Mouse (Mus musculus): ENCODE data around the gene Kctd21. TPM values are rescaled to one million over a fixed set of nuclear protein-coding genes. Genes with fewer than 3 reads are reported as not detected.

Gene Kctd21
- 6.4 and 6.8 TPM in 2 replicates for polyA plus RNA-seq (2015; fragmentation: Nextera tagmentation; extraction: Ambion mirVana)

DNA sequence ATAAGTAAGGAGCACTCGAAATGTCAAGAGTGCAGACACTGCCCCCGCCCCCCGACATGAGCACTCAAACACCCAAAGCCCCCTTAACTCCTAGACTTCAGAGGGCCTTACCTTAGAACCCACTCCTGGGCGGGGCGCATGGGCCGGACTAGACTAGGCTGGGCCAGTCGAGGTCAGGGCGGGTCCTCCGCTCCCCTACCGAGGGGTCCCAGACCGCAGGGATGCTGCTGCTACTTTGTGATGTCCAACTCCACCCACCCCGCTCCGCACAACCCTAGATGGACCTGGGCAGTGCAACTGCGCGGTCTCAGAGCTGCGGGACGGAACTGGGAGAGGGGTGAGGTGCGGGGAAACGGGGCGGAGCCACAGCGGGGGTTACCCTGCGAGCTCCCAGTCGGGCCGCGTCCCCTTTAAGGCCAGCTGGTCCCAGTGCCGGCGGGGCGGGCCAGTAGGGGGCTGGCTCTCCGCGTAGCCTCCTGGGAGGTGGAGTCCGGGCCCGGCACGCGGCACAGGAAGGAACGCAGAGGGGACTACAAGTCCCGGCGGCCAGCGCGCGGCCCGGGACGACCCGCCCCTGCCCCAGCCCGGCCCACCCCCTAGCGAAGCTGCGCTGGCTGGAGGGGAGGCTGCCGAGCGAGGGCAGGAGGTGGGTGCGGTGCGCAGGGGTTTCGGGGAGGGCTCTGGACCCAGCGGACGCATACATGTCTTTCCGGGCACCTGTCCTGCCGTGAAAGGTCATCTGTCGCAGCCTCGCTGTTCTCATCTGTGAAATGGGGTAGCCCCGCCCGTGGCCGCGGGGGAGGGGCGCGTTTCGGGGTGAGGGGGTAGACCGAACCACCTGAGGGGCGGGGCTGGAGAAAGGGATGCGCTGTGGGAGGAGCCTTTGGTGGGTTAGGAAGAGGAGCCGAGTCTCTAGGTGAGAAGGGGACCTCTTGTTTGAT, at the start of gene Kctd21, which contains the start of gene Usp35:
Kctd21 (plus strand) TSS at position 602 of the 941 bp plus-strand sequence.
Usp35 (minus strand) TSS at position 295 of the 941 bp plus-strand sequence.
- no peaks in the 10 kb centered on the region for H3K9me3 ChIP-seq (replicated peaks)
- no peaks in the 10 kb centered on the region for H3K36me3 ChIP-seq
- H3K4me1 ChIP-seq = peaks cover 35% of the 10 kb centered on the region
- peak; percentile 98 for ATAC-seq (ENCODE audit: low FRiP score)
- H3K4me3 ChIP-seq (replicated peaks) = peak within 1 kb of the TSS; percentile 83
- peaks cover 5% of the 10 kb centered on the region; the same call in 1 of the 2 replicates for H3K27me3 ChIP-seq (replicated peaks)
- H3K9ac ChIP-seq (replicated peaks) = peak within 1 kb of the TSS; percentile 73
- peak within 1 kb of the TSS; percentile 80 for H3K27ac ChIP-seq (replicated peaks)
- WGBS = 1% methylated on average over 68 of the region's 68 CpGs
- peak within 1 kb of the TSS; percentile 77 for H3K4me2 ChIP-seq

DNA sequence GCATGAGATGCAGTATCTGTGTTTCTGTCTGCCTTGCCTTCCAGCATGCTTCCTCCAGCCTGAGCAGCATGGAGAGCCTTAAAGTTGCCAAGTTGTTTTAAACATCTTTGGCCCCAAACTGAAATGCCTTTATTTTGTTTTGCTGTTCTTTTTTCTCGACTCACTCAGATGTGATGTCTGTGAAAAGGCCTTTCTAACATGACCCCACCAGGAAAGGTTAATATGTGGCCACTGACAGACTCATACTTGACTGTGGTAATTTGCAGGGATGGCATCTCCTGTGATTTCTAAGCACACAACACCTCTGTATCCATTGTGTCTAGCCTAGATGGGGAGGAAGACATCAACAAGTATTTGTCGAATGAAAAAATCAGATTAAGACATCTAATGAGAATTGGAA, 35.1 kb upstream of the Kctd21 start:
- WGBS = 60% methylated on average over 2 of the region's 2 CpGs
- Histone ChIP-seq H3K27me3 (replicated peaks) (no peaks in the 10 kb centered on the region), H3K4me3 (replicated peaks) (no peak overlapping the region), H3K4me2 (no peak overlapping the region), H3K9me3 (replicated peaks) (no peaks in the 10 kb centered on the region), H3K36me3 (peaks cover 12% of the 10 kb centered on the region), H3K9ac (replicated peaks) (no peak overlapping the region), H3K4me1 (no peaks in the 10 kb centered on the region), H3K27ac (replicated peaks) (no peak overlapping the region)
- ATAC-seq (ENCODE audit: low FRiP score) = no peak

- no peaks in the 10 kb centered on the region for H3K27me3 ChIP-seq (replicated peaks)
- no peak overlapping the region for H3K4me2 ChIP-seq
- H3K9me3 ChIP-seq (replicated peaks) = no peaks in the 10 kb centered on the region
- peak; percentile 53 for ATAC-seq (ENCODE audit: low FRiP score)
- no peak overlapping the region for H3K4me3 ChIP-seq (replicated peaks)
- 2% methylated on average over 2 of the region's 2 CpGs for WGBS
- no peak overlapping the region for H3K9ac ChIP-seq (replicated peaks)
- H3K4me1 ChIP-seq = no peaks in the 10 kb centered on the region
- H3K27ac ChIP-seq (replicated peaks) = no peak overlapping the region
- peaks cover 16% of the 10 kb centered on the region for H3K36me3 ChIP-seq
Measured at GRCm38 (mm10) chr7:97297466-97297865, 34.7 kb upstream of the Kctd21 start.

GRCm38 (mm10) chr7:97298279-97298678, 33.8 kb upstream of the Kctd21 start:
- ATAC-seq (ENCODE audit: low FRiP score) = no peak

GRCm38 (mm10) chr7:97298943-97299342, 33.2 kb upstream of the Kctd21 start:
- H3K4me1 ChIP-seq = no peaks in the 10 kb centered on the region
- H3K9ac ChIP-seq (replicated peaks) = no peak overlapping the region
- H3K4me2 ChIP-seq = no peak overlapping the region
- H3K36me3 ChIP-seq = peaks cover 31% of the 10 kb centered on the region
- H3K27me3 ChIP-seq (replicated peaks) = no peaks in the 10 kb centered on the region
- no peaks in the 10 kb centered on the region for H3K9me3 ChIP-seq (replicated peaks)
- no peak overlapping the region for H3K4me3 ChIP-seq (replicated peaks)
- WGBS = 89% methylated on average over 6 of the region's 6 CpGs
- H3K27ac ChIP-seq (replicated peaks) = no peak overlapping the region
- no peak for ATAC-seq (ENCODE audit: low FRiP score)

More at GRCm38 (mm10) chr7:97298279-97298678, 33.8 kb upstream of the Kctd21 start:
- H3K4me2 ChIP-seq = no peak overlapping the region
- 94% methylated on average over 2 of the region's 2 CpGs for WGBS
- H3K27me3 ChIP-seq (replicated peaks) = no peaks in the 10 kb centered on the region
- H3K36me3 ChIP-seq = peaks cover 25% of the 10 kb centered on the region
- H3K9me3 ChIP-seq (replicated peaks) = no peaks in the 10 kb centered on the region
- H3K9ac ChIP-seq (replicated peaks) = no peak overlapping the region
- H3K27ac ChIP-seq (replicated peaks) = no peak overlapping the region
- no peaks in the 10 kb centered on the region for H3K4me1 ChIP-seq
- no peak overlapping the region for H3K4me3 ChIP-seq (replicated peaks)

GRCm38 (mm10) chr7:97300914-97301313, 31.2 kb upstream of the Kctd21 start:
- Histone ChIP-seq H3K4me3 (replicated peaks) (no peak overlapping the region), H3K4me1 (no peaks in the 10 kb centered on the region), H3K27ac (replicated peaks) (no peak overlapping the region), H3K9me3 (replicated peaks) (no peaks in the 10 kb centered on the region), H3K9ac (replicated peaks) (no peak overlapping the region), H3K4me2 (no peak overlapping the region), H3K27me3 (replicated peaks) (no peaks in the 10 kb centered on the region), H3K36me3 (peaks cover 49% of the 10 kb centered on the region)
- WGBS = 86% methylated on average over 2 of the region's 2 CpGs
- no peak for ATAC-seq (ENCODE audit: low FRiP score)

DNA sequence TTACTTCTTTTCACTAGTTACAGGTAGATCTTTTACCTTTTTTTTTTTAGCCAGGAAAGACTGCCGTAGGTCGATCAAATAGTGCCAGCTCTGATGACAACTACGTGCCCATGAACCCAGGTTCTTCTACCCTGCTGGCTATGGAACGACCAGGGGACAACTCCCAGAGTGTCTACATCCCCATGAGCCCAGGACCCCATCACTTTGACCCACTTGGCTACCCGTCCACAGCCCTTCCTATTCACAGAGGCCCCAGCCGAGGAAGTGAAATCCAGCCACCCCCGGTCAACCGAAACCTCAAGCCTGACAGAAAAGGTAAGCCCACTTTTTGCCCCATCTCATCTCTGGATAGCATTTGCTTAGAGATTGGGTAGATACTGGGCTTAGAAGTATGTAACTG, 30.8 kb upstream of the Kctd21 start:
- H3K4me1 ChIP-seq = no peaks in the 10 kb centered on the region
- 90% methylated on average over 8 of the region's 8 CpGs for WGBS
- H3K36me3 ChIP-seq = peaks cover 49% of the 10 kb centered on the region
- H3K4me2 ChIP-seq = no peak overlapping the region
- no peak overlapping the region for H3K27ac ChIP-seq (replicated peaks)
- no peak overlapping the region for H3K9ac ChIP-seq (replicated peaks)
- no peak for ATAC-seq (ENCODE audit: low FRiP score)
- H3K9me3 ChIP-seq (replicated peaks) = no peaks in the 10 kb centered on the region
- no peak overlapping the region for H3K4me3 ChIP-seq (replicated peaks)
- no peaks in the 10 kb centered on the region for H3K27me3 ChIP-seq (replicated peaks)

DNA sequence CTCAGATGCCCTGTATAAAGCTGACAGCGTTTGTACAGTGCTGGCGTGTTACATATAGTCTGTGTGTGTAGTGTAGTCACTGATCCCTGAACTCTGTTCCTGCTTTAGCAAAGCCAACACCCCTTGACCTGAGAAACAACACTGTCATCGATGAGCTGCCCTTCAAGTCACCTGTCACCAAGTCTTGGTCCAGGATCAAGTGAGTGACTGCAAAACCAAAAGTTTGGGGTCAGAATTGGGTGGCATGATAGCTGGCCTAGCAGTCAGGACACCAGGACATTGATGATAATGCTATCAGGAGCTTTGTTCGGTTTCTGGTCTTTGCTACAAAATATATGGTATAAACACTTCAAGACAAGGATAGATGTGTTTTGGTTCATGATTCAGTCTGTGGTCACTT, 29.9 kb upstream of the Kctd21 start:
- Histone ChIP-seq H3K4me1 (no peaks in the 10 kb centered on the region), H3K36me3 (peaks cover 56% of the 10 kb centered on the region), H3K9ac (replicated peaks) (no peak overlapping the region), H3K4me2 (no peak overlapping the region), H3K27ac (replicated peaks) (no peak overlapping the region), H3K4me3 (replicated peaks) (no peak overlapping the region), H3K27me3 (replicated peaks) (no peaks in the 10 kb centered on the region), H3K9me3 (replicated peaks) (no peaks in the 10 kb centered on the region)
- ATAC-seq (ENCODE audit: low FRiP score) = no peak
- 94% methylated on average over 4 of the region's 4 CpGs for WGBS

GRCm38 (mm10) chr7:97302876-97303275, 29.3 kb upstream of the Kctd21 start:
- no peaks in the 10 kb centered on the region for H3K27me3 ChIP-seq (replicated peaks)
- WGBS = 94% methylated on average over 4 of the region's 4 CpGs
- no peak overlapping the region for H3K4me2 ChIP-seq
- H3K9ac ChIP-seq (replicated peaks) = no peak overlapping the region
- ATAC-seq (ENCODE audit: low FRiP score) = no peak
- peaks cover 60% of the 10 kb centered on the region for H3K36me3 ChIP-seq
- H3K4me1 ChIP-seq = no peaks in the 10 kb centered on the region
- H3K4me3 ChIP-seq (replicated peaks) = no peak overlapping the region
- no peak overlapping the region for H3K27ac ChIP-seq (replicated peaks)
- no peaks in the 10 kb centered on the region for H3K9me3 ChIP-seq (replicated peaks)

DNA sequence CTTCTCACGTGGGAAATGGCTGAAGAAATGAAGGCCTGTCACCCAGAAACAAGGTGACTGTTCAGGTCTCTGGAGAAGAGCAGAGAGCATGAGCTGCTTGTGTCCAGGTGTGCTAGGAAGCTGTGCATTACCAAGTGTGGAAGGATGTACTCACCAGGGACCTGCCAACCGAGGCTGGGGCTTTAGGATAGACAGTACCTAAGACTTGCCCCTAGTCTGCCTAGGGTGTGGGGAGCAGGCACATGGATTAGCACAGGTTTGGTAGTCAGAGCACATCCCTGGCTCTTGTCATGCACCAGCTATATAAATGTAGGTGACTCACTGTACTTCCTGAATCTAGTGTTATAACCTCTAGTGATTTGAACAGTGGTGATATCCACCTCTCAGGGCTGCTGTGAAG, 28.5 kb upstream of the Kctd21 start:
- Histone ChIP-seq H3K4me2 (no peak overlapping the region), H3K4me3 (replicated peaks) (no peak overlapping the region), H3K4me1 (no peaks in the 10 kb centered on the region), H3K9me3 (replicated peaks) (no peaks in the 10 kb centered on the region), H3K27ac (replicated peaks) (no peak overlapping the region), H3K27me3 (replicated peaks) (no peaks in the 10 kb centered on the region), H3K9ac (replicated peaks) (no peak overlapping the region), H3K36me3 (peaks cover 67% of the 10 kb centered on the region)
- 83% methylated on average over 2 of the region's 2 CpGs for WGBS
- no peak for ATAC-seq (ENCODE audit: low FRiP score)

GRCm38 (mm10) chr7:97304471-97304870, 27.7 kb upstream of the Kctd21 start:
- Histone ChIP-seq H3K9ac (replicated peaks) (no peak overlapping the region), H3K27me3 (replicated peaks) (no peaks in the 10 kb centered on the region), H3K4me1 (no peaks in the 10 kb centered on the region), H3K4me3 (replicated peaks) (no peak overlapping the region), H3K27ac (replicated peaks) (no peak overlapping the region), H3K36me3 (peaks cover 76% of the 10 kb centered on the region), H3K4me2 (no peak overlapping the region), H3K9me3 (replicated peaks) (no peaks in the 10 kb centered on the region)
- no peak for ATAC-seq (ENCODE audit: low FRiP score)

DNA sequence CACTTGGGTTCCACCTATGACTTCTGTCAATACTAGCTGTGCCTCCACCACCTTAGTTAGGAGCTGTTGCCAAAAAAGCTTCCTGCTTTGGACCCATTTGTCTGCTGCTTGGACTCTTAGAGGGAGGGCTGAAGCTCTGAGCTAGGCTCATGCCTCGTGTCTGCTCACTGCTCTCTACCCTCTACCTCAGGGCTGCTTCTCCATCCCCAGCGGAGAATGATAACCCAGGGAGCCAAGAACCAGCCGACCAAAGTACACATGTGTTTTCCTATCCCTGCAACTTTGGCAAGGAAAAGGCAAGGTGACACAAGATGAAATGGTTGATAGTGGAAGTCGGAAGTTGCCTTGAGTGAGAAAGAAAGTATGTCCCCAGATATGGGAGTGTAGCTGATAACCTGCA, 26.9 kb upstream of the Kctd21 start:
- Histone ChIP-seq H3K27ac (replicated peaks) (no peak overlapping the region), H3K36me3 (peaks cover 83% of the 10 kb centered on the region), H3K9me3 (replicated peaks) (no peaks in the 10 kb centered on the region), H3K4me3 (replicated peaks) (no peak overlapping the region), H3K4me1 (no peaks in the 10 kb centered on the region), H3K9ac (replicated peaks) (no peak overlapping the region), H3K27me3 (replicated peaks) (no peaks in the 10 kb centered on the region), H3K4me2 (no peak overlapping the region)
- 91% methylated on average over 4 of the region's 4 CpGs for WGBS
- no peak for ATAC-seq (ENCODE audit: low FRiP score)

All from neural tube, embryonic 15.5 days (tissue).